Mouse (Mus musculus) adrenal gland, postnatal 36 days (tissue): Measurements from ENCODE around the gene Nubp1. TPM values are rescaled to one million over a fixed set of nuclear protein-coding genes. Genes with fewer than 3 reads are reported as not detected.
A peak's percentile ranks its signal among the peaks of the same experiment; 100 is the strongest.

Experiments
- DNase-seq, 2 experiments: peaks; one replicate each; pipeline ENCODE4 v3.0.0; 2021; ENCODE audit warnings: mixed read lengths in 1 of 2
- total RNA-seq, 2 experiments: library from RNA; stranded (reverse); gene quantifications; 2 replicates each; pipeline ENCODE4 v1.2.3; 2021

Gene Nubp1
- total RNA-seq, 2 experiments from 2014 or later: 27.3 to 29.6 TPM

- DNase-seq: no peak
These were observed 5.1 kb downstream of the Nubp1 start for GRCm38 (mm10) chr16:10416866-10417265.

- DNase-seq: no peak
These were observed 6.0 kb downstream of the Nubp1 start for GRCm38 (mm10) chr16:10417723-10418259.

- no peak for DNase-seq
These were observed 8.8 kb downstream of the Nubp1 start for GRCm38 (mm10) chr16:10420447-10421054.

- DNase-seq: no peak
These were observed 20.2 kb downstream of the Nubp1 start for GRCm38 (mm10) chr16:10431911-10432310.

- no peak for DNase-seq
These were observed 20.6 kb downstream of the Nubp1 start for GRCm38 (mm10) chr16:10432387-10432786.

- no peak for DNase-seq
These were observed 21.6 kb downstream of the Nubp1 start for GRCm38 (mm10) chr16:10433344-10433743.

- no peak for DNase-seq
These were observed 24.4 kb downstream of the Nubp1 start for GRCm38 (mm10) chr16:10436166-10436565.

GRCm38 (mm10) chr16:10438055-10438454, 26.3 kb downstream of the Nubp1 start:
- DNase-seq: no peak

GRCm38 (mm10) chr16:10441328-10441727, 29.6 kb downstream of the Nubp1 start:
- DNase-seq: no peak

GRCm38 (mm10) chr16:10441761-10442160, 30.0 kb downstream of the Nubp1 start:
- DNase-seq: no peak

- DNase-seq: no peak
These were observed 32.0 kb downstream of the Nubp1 start for GRCm38 (mm10) chr16:10443723-10444122.

- DNase-seq: no peak
These were observed 35.0 kb downstream of the Nubp1 start for GRCm38 (mm10) chr16:10446573-10447263.

- DNase-seq: peak; percentile 25 to 64
These were observed 35.5 kb downstream of the Nubp1 start, which contains the start of gene Tvp23a for GRCm38 (mm10) chr16:10447264-10447594. Gene Tvp23a (minus strand): TSS chr16:10447362.

- DNase-seq: no peak
These were observed 36.0 kb downstream of the Nubp1 start for GRCm38 (mm10) chr16:10447781-10448180.

GRCm38 (mm10) chr16:10448931-10449330, 37.2 kb downstream of the Nubp1 start:
- no peak for DNase-seq

GRCm38 (mm10) chr16:10451906-10452305, 40.2 kb downstream of the Nubp1 start:
- DNase-seq: no peak

GRCm38 (mm10) chr16:10452445-10452896, 40.7 kb downstream of the Nubp1 start:
- DNase-seq: peak; percentile 93 to 94

GRCm38 (mm10) chr16:10453872-10454582, 42.3 kb downstream of the Nubp1 start:
- DNase-seq: no peak

- DNase-seq: no peak
These were observed 42.8 kb downstream of the Nubp1 start for GRCm38 (mm10) chr16:10454583-10454974.

- no peak for DNase-seq
These were observed 48.4 kb downstream of the Nubp1 start for GRCm38 (mm10) chr16:10460188-10460587.

GRCm38 (mm10) chr16:10461178-10461577, 49.4 kb downstream of the Nubp1 start:
- no peak for DNase-seq

GRCm38 (mm10) chr16:10465011-10465681, 53.4 kb downstream of the Nubp1 start:
- no peak for DNase-seq
